Mouse (Mus musculus) neural tube, embryonic 15.5 days (tissue): ENCODE measurements around the gene Kng1. TPM values are rescaled to one million over a fixed set of nuclear protein-coding genes. Genes with fewer than 3 reads are reported as not detected.
"Not testable (repeated sequence)": the region's sequence is repeated elsewhere in the genome, so short reads cannot be mapped to it uniquely, and the experiment has no call there.

Experiments
- ATAC-seq: fragments of 200-750 bp; cut with Nextera tagmentation; 2 replicates; pipeline ENCODE4 v1.8.0; 2017; ENCODE audit warnings: mild to moderate bottlenecking, moderate TSS enrichment, moderate library complexity; ENCODE audit not compliant: low FRiP score
- H3K27ac ChIP-seq: fragments of 300-500 bp; sonication (generic); replicated peaks from 2 replicates; pipeline ENCODE4 v1.5.1; 2015; ENCODE audit warnings: mild to moderate bottlenecking, inconsistent platforms
- H3K27me3 ChIP-seq: fragments of 300-500 bp; sonication (generic); replicated peaks from 2 replicates; pipeline ENCODE4 v1.6.1; 2015; ENCODE audit warnings: inconsistent platforms
- H3K36me3 ChIP-seq: fragments of 300-500 bp; sonication (generic); 2 replicates; pipeline ENCODE4 v1.6.1; 2015; ENCODE audit warnings: inconsistent platforms
- H3K4me1 ChIP-seq: fragments of 300-500 bp; sonication (generic); 2 replicates; pipeline ENCODE4 v1.6.1; 2015; ENCODE audit warnings: inconsistent platforms
- H3K4me2 ChIP-seq: fragments of 300-500 bp; sonication (generic); 2 replicates; pipeline ENCODE4 v1.6.1; 2015; ENCODE audit warnings: inconsistent platforms, mild to moderate bottlenecking, moderate library complexity
- H3K4me3 ChIP-seq: fragments of 300-500 bp; sonication (generic); replicated peaks from 2 replicates; pipeline ENCODE4 v1.5.1; 2015; ENCODE audit warnings: mild to moderate bottlenecking, inconsistent platforms
- H3K9ac ChIP-seq: fragments of 300-500 bp; sonication (generic); replicated peaks from 2 replicates; pipeline ENCODE4 v1.6.1; 2015; ENCODE audit warnings: mild to moderate bottlenecking, inconsistent platforms
- H3K9me3 ChIP-seq: fragments of 300-500 bp; sonication (generic); replicated peaks from 2 replicates; pipeline ENCODE4 v1.6.1; 2016; ENCODE audit warnings: inconsistent platforms
- WGBS: fragments of 180-500 bp; shearing (Covaris S2); methylation state at CpG from one replicate; pipeline ENCODE4 v1.1.7; 2015; ENCODE audit warnings: mixed read lengths; 5-methylcytosine and 5-hydroxymethylcytosine counted together
- polyA plus RNA-seq: library from polyadenylated mRNA; unstranded; fragments of >200 nt; fragmentation: Nextera tagmentation; extraction: Ambion mirVana; gene quantifications from 2 replicates; pipeline ENCODE4 v1.2.1, GENCODE M21; 2015

The Kng1 gene
- 0.47 and 0.49 TPM in 2 replicates for polyA plus RNA-seq

DNA sequence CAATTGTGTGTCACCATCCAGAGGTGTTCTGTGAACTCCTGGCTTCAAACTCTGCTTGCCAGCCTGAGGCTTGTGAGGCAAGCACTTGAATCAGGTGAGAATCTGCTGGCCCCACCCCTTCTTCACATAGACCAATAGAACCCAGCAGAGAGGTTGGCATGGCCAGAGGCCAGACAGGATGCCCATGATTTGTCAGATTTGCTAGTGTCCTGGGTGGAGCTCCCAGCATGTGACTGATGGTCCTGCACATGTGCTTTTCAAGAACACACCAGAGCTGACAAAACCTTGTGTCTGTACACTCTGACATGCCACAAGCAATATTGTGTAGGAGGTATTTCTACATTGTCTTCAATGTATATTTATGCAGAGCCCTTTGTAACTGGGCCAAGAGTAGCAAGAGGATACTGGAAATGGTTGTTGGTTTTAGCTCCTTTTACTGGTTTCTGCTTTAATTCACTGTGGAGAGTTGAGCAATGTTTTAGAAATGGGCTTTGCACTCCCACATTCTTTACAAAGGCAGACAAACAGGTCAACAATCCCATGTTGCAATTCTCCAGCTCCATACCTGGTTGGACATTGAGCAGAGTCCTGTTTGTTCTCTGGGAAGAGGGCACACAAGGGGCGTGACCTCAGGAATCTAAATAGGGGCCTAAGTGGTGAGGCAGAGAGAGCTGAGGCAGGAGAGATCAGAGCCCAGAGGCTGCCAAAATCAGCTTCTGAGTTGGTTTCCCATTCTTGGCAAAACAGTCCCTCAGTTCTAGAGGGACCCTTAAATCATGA, at the start of gene Kng1:
Gene Kng1, plus strand, starts transcription at position 198 of the 780 bp plus-strand sequence.
- not testable (repeated sequence) for H3K4me1 ChIP-seq, H3K9me3 ChIP-seq, H3K27ac ChIP-seq, H3K4me3 ChIP-seq, H3K9ac ChIP-seq, H3K4me2 ChIP-seq, H3K36me3 ChIP-seq, H3K27me3 ChIP-seq
- 0 out of 2 replicates have a peak, but pooled peaks have one; percentile 24 for ATAC-seq
- 64% methylated on average over 1 of the region's 1 CpGs for WGBS

DNA sequence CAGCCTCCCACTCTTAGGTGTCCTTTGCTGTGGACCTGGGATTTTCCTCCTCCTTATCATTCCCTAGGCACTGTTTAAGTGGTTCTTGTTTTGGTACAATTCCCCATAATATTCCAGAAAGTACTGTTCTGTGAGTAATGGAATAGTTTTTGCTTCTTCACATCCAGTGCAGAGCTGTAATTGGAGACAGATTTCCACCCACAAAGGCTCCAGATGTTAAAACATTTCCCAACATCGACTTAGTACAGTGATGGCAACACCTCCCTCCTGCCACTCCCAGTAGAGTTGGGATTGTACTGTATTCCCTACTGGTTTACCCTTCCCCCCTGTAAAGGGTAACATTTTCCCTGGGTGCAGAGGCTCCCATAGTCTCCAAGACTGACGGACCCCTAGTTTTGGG, 43.9 kb upstream of the Kng1 start:
- H3K4me1 ChIP-seq, H3K9me3 ChIP-seq, ATAC-seq, H3K27me3 ChIP-seq, H3K4me3 ChIP-seq, H3K27ac ChIP-seq, H3K36me3 ChIP-seq, H3K4me2 ChIP-seq, H3K9ac ChIP-seq: not testable (repeated sequence)
- WGBS, result 84% methylated on average over 2 of the region's 2 CpGs

DNA sequence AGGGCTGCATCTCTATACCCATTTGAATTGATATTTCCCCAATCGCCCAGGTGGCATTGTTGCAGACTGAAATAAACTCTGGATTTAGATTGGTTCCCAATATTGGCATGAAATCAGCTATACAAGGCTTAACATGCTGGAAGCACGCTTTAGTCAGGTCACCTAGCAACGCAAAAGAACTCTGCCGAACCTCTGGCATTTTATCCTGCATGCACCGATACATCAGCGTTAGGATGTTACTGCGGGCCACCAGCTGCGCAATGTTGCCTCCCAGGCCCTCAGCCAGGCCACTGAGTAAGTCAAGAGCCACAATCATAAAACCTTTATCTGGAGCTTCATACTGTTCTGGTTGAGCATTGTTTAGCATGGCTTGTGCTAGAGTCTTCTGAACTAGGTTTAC, 43.0 kb upstream of the Kng1 start:
- not testable (repeated sequence) for H3K9ac ChIP-seq, H3K4me3 ChIP-seq, H3K27me3 ChIP-seq, H3K9me3 ChIP-seq, H3K27ac ChIP-seq, H3K4me1 ChIP-seq, H3K36me3 ChIP-seq
- H3K4me2 ChIP-seq, result peak overlapping the region; percentile 26
- WGBS, result 42% methylated on average over 8 of the region's 8 CpGs
- ATAC-seq, result peak; percentile 50; the same call in 1 of the 2 replicates

DNA sequence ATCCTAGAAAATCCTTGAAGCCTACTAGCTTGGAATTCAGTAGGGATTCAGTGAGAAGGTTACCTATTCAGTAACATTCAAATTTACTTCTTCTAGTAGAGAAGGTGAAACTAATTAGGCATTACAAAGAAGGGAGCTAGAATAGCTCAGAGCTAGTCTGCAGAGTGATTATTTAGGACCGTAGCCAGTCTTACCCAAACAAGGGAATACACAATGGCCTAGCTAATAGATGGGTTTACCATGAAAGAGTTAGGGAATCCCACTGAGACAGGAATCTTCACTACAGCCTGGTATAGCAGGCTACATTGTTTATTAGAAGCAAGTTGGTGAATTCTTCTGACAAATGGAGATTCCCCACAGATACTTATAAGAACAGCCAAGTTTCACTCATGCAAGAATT, 37.1 kb upstream of the Kng1 start:
- H3K9me3 ChIP-seq, H3K4me2 ChIP-seq, H3K4me3 ChIP-seq, H3K27ac ChIP-seq, ATAC-seq, H3K9ac ChIP-seq, H3K27me3 ChIP-seq, H3K4me1 ChIP-seq, H3K36me3 ChIP-seq: not testable (repeated sequence)
- WGBS, result 6% methylated on average over 1 of the region's 1 CpGs

DNA sequence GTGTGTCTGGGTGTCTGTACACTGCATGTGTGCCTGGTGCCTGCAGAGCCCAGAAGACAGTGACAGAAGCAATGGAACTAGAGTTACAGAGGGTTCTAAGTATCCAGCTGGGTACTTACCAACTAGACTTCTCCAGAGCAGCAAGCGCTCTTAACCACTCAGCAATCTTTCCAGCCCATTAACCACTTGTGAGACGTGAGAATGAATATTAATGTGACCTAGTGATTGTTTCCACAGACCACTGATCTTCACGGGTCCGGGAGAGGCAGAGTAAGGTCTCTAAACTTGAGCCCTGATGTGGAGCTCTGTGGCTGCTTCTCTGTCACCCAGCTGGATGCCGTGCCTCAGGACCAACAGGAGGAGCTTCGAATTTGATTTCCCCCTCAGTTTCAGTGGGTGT, 32.6 kb upstream of the Kng1 start:
- Histone ChIP-seq H3K4me2 (no peak overlapping the region), H3K9me3 (no peaks in the 10 kb centered on the region), H3K9ac (no peak overlapping the region), H3K27me3 (no peaks in the 10 kb centered on the region), H3K4me1 (peaks cover 4% of the 10 kb centered on the region; the same call in 1 of the 2 replicates), H3K4me3 (no peak overlapping the region), H3K27ac (no peak overlapping the region), H3K36me3 (no peaks in the 10 kb centered on the region)
- 17% methylated on average over 6 of the region's 6 CpGs for WGBS
- ATAC-seq, result no peak

DNA sequence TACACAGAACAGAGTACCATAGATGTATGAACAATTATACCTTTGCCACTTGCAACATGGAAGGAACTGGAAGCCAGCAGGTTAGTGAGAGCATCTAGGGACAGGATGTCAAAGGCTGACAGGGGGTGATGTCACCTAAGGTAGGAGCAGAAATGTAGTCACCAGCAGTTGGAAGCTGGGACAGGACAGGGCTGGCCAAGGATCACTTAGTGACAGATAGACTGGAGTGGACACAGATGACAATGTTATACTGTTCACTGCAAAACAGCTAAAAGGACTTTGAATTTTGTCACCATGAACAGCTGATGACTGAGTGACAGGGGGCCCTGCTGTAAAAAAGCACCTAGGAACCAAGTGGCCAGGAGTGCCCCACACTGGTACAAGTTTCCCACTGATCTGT, 31.1 kb upstream of the Kng1 start:
- Histone ChIP-seq H3K4me1 (peaks cover 4% of the 10 kb centered on the region; the same call in 1 of the 2 replicates), H3K27me3 (no peaks in the 10 kb centered on the region)
- no peak for ATAC-seq

DNA sequence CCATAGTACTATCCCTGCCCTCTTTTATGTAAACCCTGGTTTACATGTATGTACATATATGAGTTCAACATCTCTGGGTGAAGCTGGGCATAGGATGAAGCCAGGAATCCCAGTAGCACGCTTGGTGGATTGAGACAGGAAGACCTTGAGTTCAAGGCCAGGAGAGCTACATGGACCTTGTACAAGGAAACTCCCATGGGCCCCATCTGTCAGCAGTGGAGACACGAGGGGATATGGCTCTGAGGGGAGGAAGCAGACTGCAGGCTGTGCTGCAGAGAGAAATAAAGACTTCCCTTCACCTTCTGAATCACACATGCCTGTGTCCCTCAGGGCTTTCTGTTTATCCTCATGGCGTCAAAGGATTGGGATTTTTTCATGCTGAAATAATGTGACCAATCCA, 30.3 kb upstream of the Kng1 start:
- ATAC-seq, H3K4me1 ChIP-seq, H3K4me2 ChIP-seq, H3K27ac ChIP-seq, H3K9ac ChIP-seq, H3K27me3 ChIP-seq, H3K9me3 ChIP-seq, H3K4me3 ChIP-seq, H3K36me3 ChIP-seq: not testable (repeated sequence)
- 57% methylated on average over 3 of the region's 3 CpGs for WGBS

More for the DNA sequence above, 31.1 kb upstream of the Kng1 start:
- no peak overlapping the region for H3K4me3 ChIP-seq
- no peak overlapping the region for H3K9ac ChIP-seq
- H3K4me2 ChIP-seq, result no peak overlapping the region
- H3K9me3 ChIP-seq, result no peaks in the 10 kb centered on the region
- H3K36me3 ChIP-seq, result no peaks in the 10 kb centered on the region
- no peak overlapping the region for H3K27ac ChIP-seq

DNA sequence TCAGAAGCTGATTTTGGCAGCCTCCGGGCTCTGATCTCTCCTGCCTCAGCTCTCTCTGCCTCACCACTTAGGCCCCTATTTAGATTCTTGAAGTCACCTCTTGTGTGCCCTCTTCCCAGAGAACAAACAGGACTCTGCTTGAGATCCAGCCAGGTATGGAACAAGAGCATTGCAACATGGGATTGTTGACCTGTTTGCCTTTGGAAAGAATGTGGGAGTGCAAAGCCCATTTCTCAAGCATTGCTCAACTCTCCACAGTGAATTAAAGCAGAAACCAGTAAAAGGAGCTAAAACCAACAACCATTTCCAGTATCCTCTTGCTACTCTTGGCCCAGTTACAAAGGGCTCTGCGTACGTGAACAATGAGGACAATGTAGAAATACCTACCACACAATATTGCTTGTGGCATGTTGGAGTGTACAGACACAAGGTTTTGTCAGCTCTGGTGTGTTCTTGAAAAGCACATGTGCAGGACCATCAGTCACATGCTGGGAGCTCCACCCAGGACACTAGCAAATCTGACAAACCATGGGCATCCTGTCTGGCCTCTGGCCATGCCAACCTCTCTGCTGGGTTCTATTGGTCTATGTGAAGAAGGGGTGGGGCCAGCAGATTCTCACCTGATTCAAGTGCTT, 28.6 kb upstream of the Kng1 start, which contains the start of gene Kng2:
Gene Kng2, minus strand, starts transcription at position 517 of the 635 bp plus-strand sequence.
- not testable (repeated sequence) for H3K4me2 ChIP-seq, H3K36me3 ChIP-seq, H3K9me3 ChIP-seq, H3K4me1 ChIP-seq, H3K4me3 ChIP-seq, H3K27me3 ChIP-seq, ATAC-seq, H3K27ac ChIP-seq, H3K9ac ChIP-seq
- 71% methylated on average over 3 of the region's 3 CpGs for WGBS

DNA sequence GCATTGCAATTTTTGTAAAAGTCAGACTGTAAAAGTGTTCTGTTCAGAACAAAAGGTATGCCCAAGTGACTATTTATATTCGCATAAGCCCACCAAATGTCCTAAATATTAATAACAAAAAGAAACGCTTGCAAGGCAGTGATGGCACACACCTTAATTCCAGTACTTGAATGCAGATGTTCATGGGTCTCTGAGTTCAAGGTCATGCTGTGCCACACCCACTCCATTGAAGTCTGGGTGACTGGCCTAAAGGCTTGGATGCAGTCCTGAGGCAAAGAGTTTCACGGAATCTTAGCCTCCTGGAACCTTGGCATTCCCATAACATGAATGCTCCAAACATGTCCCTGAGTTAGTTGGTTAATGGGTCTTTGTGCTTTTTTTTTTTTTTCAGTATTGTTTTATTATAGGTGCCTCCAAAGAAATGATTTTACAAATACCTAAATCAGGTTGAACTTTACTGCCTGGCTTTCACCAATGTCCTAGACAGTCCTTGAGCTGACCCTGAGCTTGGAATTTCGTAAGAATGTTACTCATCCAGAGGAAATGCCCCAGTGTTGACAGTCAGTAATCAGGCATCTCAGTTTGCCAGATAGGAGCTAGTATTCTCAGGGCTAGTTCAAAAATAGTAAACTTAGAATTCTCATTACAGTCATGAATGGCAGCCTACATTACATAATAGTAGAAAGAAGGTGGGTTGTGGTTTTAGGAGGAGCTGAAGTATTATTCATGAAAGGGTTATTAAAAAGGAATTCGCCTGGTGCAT, 26.8 kb upstream of the Kng1 start:
- Histone ChIP-seq H3K4me2 (no peak overlapping the region), H3K27ac (no peak overlapping the region), H3K36me3 (no peaks in the 10 kb centered on the region), H3K27me3 (no peaks in the 10 kb centered on the region), H3K4me1 (peaks cover 4% of the 10 kb centered on the region; the same call in 1 of the 2 replicates), H3K4me3 (no peak overlapping the region), H3K9ac (no peak overlapping the region), H3K9me3 (no peaks in the 10 kb centered on the region)
- 89% methylated on average over 5 of the region's 5 CpGs for WGBS
- no peak for ATAC-seq

DNA sequence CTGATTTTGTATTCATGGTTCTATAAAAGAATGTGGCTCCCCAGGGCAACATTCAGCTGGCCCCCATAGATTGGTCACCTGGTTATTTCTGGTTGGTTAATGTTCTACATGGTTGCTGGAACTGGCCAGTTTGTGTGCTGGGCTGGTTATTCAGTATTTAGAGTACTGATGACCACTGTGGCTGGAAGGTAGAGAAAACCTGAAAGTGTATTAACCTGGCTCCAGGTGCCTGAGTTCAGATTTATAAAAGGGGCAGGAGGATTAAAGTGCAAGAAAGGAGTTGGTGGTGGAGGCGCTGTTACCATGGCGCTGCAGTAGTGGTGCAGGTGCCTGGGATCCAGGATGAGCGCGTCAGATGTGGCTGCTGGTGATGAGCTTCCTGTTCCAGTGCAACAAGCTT, 24.0 kb upstream of the Kng1 start:
- Histone ChIP-seq H3K4me3 (no peak overlapping the region), H3K36me3 (no peaks in the 10 kb centered on the region), H3K9ac (no peak overlapping the region), H3K27ac (no peak overlapping the region), H3K27me3 (no peaks in the 10 kb centered on the region), H3K4me2 (no peak overlapping the region), H3K4me1 (no peaks in the 10 kb centered on the region), H3K9me3 (no peaks in the 10 kb centered on the region)
- no peak for ATAC-seq
- 94% methylated on average over 4 of the region's 4 CpGs for WGBS

DNA sequence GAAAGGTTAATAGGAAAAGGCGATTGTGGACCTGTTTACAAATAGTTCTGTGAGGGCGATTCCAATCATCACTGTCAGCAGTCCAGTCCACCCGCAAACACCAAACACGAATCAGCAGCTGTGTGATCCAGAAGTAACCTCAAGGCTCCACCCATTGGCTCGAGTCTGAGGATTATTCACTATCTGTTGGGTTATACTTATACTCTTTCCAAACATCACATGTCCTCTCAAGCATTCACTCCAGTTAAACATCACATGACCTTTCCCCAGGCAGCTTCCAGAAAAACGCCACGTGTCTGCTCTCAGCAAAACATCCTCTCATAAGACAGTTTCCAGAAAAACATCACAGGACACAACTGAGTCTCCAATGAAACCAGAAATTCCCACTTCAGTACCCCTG, 19.9 kb upstream of the Kng1 start:
- Histone ChIP-seq H3K36me3 (no peaks in the 10 kb centered on the region), H3K9ac (no peak overlapping the region), H3K27me3 (no peaks in the 10 kb centered on the region), H3K9me3 (no peaks in the 10 kb centered on the region), H3K4me2 (no peak overlapping the region), H3K4me3 (no peak overlapping the region), H3K4me1 (no peaks in the 10 kb centered on the region), H3K27ac (no peak overlapping the region)
- no peak for ATAC-seq
- 85% methylated on average over 7 of the region's 7 CpGs for WGBS

DNA sequence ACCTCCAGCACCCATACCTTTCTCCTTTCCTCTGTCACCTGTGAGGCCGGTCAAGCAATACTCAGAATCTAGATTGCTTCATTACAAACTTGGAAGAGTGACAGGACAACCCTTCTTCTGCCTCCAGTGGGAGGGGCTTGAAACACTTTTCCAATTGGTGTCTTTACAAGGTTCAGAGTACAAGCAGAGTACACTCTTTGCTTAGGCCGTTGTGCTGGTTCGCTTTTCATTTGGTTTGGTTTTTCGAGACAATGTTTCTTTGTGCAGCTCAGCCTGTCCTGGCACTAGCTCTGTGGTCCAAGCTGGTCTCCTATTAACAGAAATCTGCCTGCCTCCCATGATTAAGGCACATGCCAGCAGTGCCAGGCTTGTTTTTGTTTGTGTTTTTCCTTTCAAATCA, 18.4 kb upstream of the Kng1 start:
- no peak for ATAC-seq
- Histone ChIP-seq H3K4me1 (no peaks in the 10 kb centered on the region), H3K4me3 (no peak overlapping the region), H3K27ac (no peak overlapping the region), H3K9ac (no peak overlapping the region), H3K9me3 (no peaks in the 10 kb centered on the region), H3K27me3 (no peaks in the 10 kb centered on the region), H3K36me3 (no peaks in the 10 kb centered on the region), H3K4me2 (no peak overlapping the region)
- 90% methylated on average over 4 of the region's 4 CpGs for WGBS
